In the genomic region with DNA sequence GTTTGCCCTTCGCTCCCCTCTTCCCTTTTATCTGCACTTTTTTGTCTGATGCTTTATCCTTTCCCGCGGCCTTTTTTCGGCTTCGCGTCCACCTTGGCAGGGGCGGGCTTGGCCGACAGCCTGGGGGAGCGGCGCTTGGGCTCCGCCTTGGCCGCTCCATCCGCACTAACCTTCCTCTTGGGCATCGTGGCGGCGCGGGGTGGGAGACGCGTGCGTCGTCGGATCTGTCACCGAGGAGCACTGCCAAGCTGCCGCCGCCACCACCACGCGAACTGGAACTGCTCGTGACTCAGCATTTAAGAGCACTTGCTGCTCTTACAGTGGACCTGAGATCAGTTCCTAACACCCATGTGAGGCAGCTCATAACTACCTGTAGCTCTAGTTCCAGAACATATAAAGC, we compare ENCODE assay signal across 8 mouse cellular contexts. TPM values are rescaled to one million over a fixed set of nuclear protein-coding genes. Genes with fewer than 3 reads are reported as not detected.
DNase-seq lines count a peak whose midpoint lies in the region; ATAC-seq lines count a peak whose summit lies in the region.
"Not testable (repeated sequence)": the region's sequence is repeated elsewhere in the genome, so short reads cannot be mapped to it uniquely, and the experiment has no call there.

No protein-coding gene starts in this region.

- H3K4me2 ChIP-seq in heart, embryonic 12.5 days, result peak overlapping the region; percentile 73
- H3K4me2 ChIP-seq in limb, embryonic 13.5 days (replicated peaks), result peak overlapping the region; percentile 64

- H3K4me1 ChIP-seq in heart, embryonic 12.5 days (replicated peaks), result peaks cover 40% of the 10 kb centered on the region
- not testable (repeated sequence) for H3K4me1 ChIP-seq in limb, embryonic 13.5 days
- H3K4me1 ChIP-seq in megakaryocyte, embryonic 14.5 days, result peaks cover 35% of the 10 kb centered on the region

- peak; percentile 86 for DNase-seq in 416B (ENCODE audit: low read depth)
- DNase-seq in c-Kit-positive CD71-positive TER-119-positive erythroid progenitor cells, embryonic 14.5 days (ENCODE audit: low spot score), result peak; percentile 48
- DNase-seq in kidney, adult 18-20 months, result peak; percentile 20
- peak; percentile 26 for DNase-seq in retina, embryonic 14.5 days (ENCODE audit: low spot score)

- H3K27me3 ChIP-seq in heart, embryonic 12.5 days (replicated peaks), result not testable (repeated sequence)
- peaks cover 36% of the 10 kb centered on the region for H3K27me3 ChIP-seq in limb, embryonic 13.5 days
- peaks cover 32% of the 10 kb centered on the region for H3K27me3 ChIP-seq in megakaryocyte, embryonic 14.5 days (replicated peaks)

- H3K9me3 ChIP-seq in heart, embryonic 12.5 days (replicated peaks); limb, embryonic 13.5 days: not testable (repeated sequence)
- peaks cover 10% of the 10 kb centered on the region for H3K9me3 ChIP-seq in megakaryocyte, embryonic 14.5 days

- H3K27ac ChIP-seq in heart, embryonic 12.5 days (ENCODE audit: poor library complexity, severe bottlenecking); limb, embryonic 13.5 days: not testable (repeated sequence)

- peak overlapping the region; percentile 47 for H3K4me3 ChIP-seq in heart, embryonic 12.5 days
- H3K4me3 ChIP-seq in limb, embryonic 13.5 days, result peak overlapping the region; percentile 42
- peak overlapping the region; percentile 88 for H3K4me3 ChIP-seq in megakaryocyte, embryonic 14.5 days (replicated peaks)

- H3K36me3 ChIP-seq in heart, embryonic 12.5 days; limb, embryonic 13.5 days; megakaryocyte, embryonic 14.5 days (replicated peaks; ENCODE audit: low read length): not testable (repeated sequence)

- ATAC-seq in erythroid progenitor cell, adult 5-6 weeks (replicated peaks; ENCODE audit: low FRiP score, poor library complexity, severe bottlenecking), result peak; percentile 78
- peak; percentile 73 for ATAC-seq in heart, embryonic 12.5 days (ENCODE audit: insufficient number of reproducible peaks, low FRiP score)
- not testable (repeated sequence) for ATAC-seq in limb, embryonic 13.5 days (ENCODE audit: low FRiP score, low read depth)

- WGBS in heart, embryonic 12.5 days, result 2% methylated on average over 28 of the region's 28 CpGs
- 1% methylated on average over 28 of the region's 28 CpGs for WGBS in limb, embryonic 13.5 days

- peak overlapping the region; percentile 59; the same call in 1 of the 2 replicates for H3K9ac ChIP-seq in heart, embryonic 12.5 days
- H3K9ac ChIP-seq in limb, embryonic 13.5 days, result peak overlapping the region; percentile 58

RNA-seq across cellular contexts. Expression of a gene that starts 20.9 kb away (rescaled TPM):
- 5.9 and 21.6 TPM in 2 replicates for total RNA-seq in erythroid progenitor cell, adult 5-6 weeks (2015; ENCODE audit: low replicate concordance)
- total RNA-seq in erythroid progenitor cell, adult 5-6 weeks (2017; ENCODE audit: low replicate concordance), result 0.68 and 7.3 TPM in 2 replicates
- 2,473 and 2,477 TPM in 2 replicates for polyA plus RNA-seq in heart, embryonic 12.5 days (2016; fragmentation: Nextera tagmentation; extraction: Ambion mirVana)
- 124 and 131 TPM in 2 replicates for polyA plus RNA-seq in limb, embryonic 13.5 days (2015; fragmentation: Nextera tagmentation; extraction: Ambion mirVana)
- polyA plus RNA-seq in megakaryocyte, embryonic 14.5 days (2012; ENCODE audit: insufficient read depth, low replicate concordance), result 0.86 TPM in 1 of 2 replicates, not detected in the other

RNA-seq across cellular contexts. Expression of a gene that starts 21.0 kb away (rescaled TPM):
- total RNA-seq in erythroid progenitor cell, adult 5-6 weeks (2015; ENCODE audit: low replicate concordance), result 76.0 and 78.4 TPM in 2 replicates
- 78.0 and 116 TPM in 2 replicates for total RNA-seq in erythroid progenitor cell, adult 5-6 weeks (2017; ENCODE audit: low replicate concordance)
- 37.6 and 40.6 TPM in 2 replicates for polyA plus RNA-seq in heart, embryonic 12.5 days (2016; fragmentation: Nextera tagmentation; extraction: Ambion mirVana)
- polyA plus RNA-seq in limb, embryonic 13.5 days (2015; fragmentation: Nextera tagmentation; extraction: Ambion mirVana), result 49.1 and 49.3 TPM in 2 replicates
- 2.5 TPM in 1 of 2 replicates, not detected in the other for polyA plus RNA-seq in megakaryocyte, embryonic 14.5 days (2012; ENCODE audit: insufficient read depth, low replicate concordance)

RNA-seq across cellular contexts. Expression of a gene that starts 36.4 kb away (rescaled TPM):
- total RNA-seq in erythroid progenitor cell, adult 5-6 weeks (2015; ENCODE audit: low replicate concordance), result 2.1 TPM in 1 of 2 replicates, not detected in the other
- 2.4 and 3.6 TPM in 2 replicates for total RNA-seq in erythroid progenitor cell, adult 5-6 weeks (2017; ENCODE audit: low replicate concordance)
- 9.6 and 11.9 TPM in 2 replicates for polyA plus RNA-seq in heart, embryonic 12.5 days (2016; fragmentation: Nextera tagmentation; extraction: Ambion mirVana)
- 2.0 and 2.3 TPM in 2 replicates for polyA plus RNA-seq in limb, embryonic 13.5 days (2015; fragmentation: Nextera tagmentation; extraction: Ambion mirVana)
- 123 and 181 TPM in 2 replicates for polyA plus RNA-seq in megakaryocyte, embryonic 14.5 days (2012; ENCODE audit: insufficient read depth, low replicate concordance)

Comparison
In these comparisons a context has a peak if more than half of its experiments do, and no peak if none do; other contexts are left out.
1. DNase-seq: peak in every context shown above with its lines; median percentile 86 in 416B; 48 in c-Kit-positive CD71-positive TER-119-positive erythroid progenitor cells, embryonic 14.5 days; 26 in retina, embryonic 14.5 days; 20 in kidney, adult 18-20 months.
2. RNA of a gene that starts 20.9 kb away (polyA plus RNA-seq): 2,473 to 2,477 TPM in heart, embryonic 12.5 days and 124 to 131 TPM in limb, embryonic 13.5 days; 0.86 TPM in megakaryocyte, embryonic 14.5 days; every median in the first group is over 10 times any median in the second.
3. RNA of a gene that starts 21.0 kb away (polyA plus RNA-seq): 49.1 to 49.3 TPM in limb, embryonic 13.5 days and 37.6 to 40.6 TPM in heart, embryonic 12.5 days; 2.5 TPM in megakaryocyte, embryonic 14.5 days; every median in the first group is over 10 times any median in the second.
4. Peak in every context shown above with its lines, with median percentiles within 50 percentile points of each other: H3K4me3 ChIP-seq.